Mouse (Mus musculus) heart, embryonic 11.5 days (tissue): Measurements from ENCODE around the gene Stxbp1. TPM values are rescaled to one million over a fixed set of nuclear protein-coding genes. Genes with fewer than 3 reads are reported as not detected.
A peak's percentile ranks its signal among the peaks of the same experiment; 100 is the strongest.

Experiments
- ATAC-seq: fragments of 200-750 bp; cut with Nextera tagmentation; replicated peaks from 2 replicates; pipeline ENCODE4 v1.8.0; 2017; ENCODE audit warnings: moderate library complexity; ENCODE audit not compliant: insufficient number of reproducible peaks, low FRiP score, low TSS enrichment
- H3K27ac ChIP-seq: fragments of 300-500 bp; sonication (generic); 2 replicates; pipeline ENCODE4 v1.5.1; 2014; ENCODE audit warnings: mild to moderate bottlenecking, low read depth, low read length
- H3K27me3 ChIP-seq: fragments of 300-500 bp; sonication (generic); 2 replicates; pipeline ENCODE4 v1.6.1; 2014; ENCODE audit warnings: mild to moderate bottlenecking, low read length, mixed read lengths; ENCODE audit not compliant: control insufficient read depth, insufficient read depth
- H3K36me3 ChIP-seq: fragments of 300-500 bp; sonication (generic); 2 replicates; pipeline ENCODE4 v1.6.1; 2014; ENCODE audit warnings: mild to moderate bottlenecking, low read length, moderate library complexity, mixed read lengths; ENCODE audit not compliant: control insufficient read depth, insufficient read depth
- H3K4me1 ChIP-seq: fragments of 300-500 bp; sonication (generic); 2 replicates; pipeline ENCODE4 v1.6.1; 2014; ENCODE audit warnings: low read length; ENCODE audit not compliant: control insufficient read depth, insufficient read depth
- H3K4me2 ChIP-seq: fragments of 300-500 bp; sonication (generic); 2 replicates; pipeline ENCODE4 v1.6.1; 2014; ENCODE audit warnings: mild to moderate bottlenecking, moderate library complexity
- H3K4me3 ChIP-seq: fragments of 300-500 bp; sonication (generic); 2 replicates; pipeline ENCODE4 v1.5.1; 2014; ENCODE audit warnings: low read depth, low read length
- H3K9ac ChIP-seq: fragments of 300-500 bp; sonication (generic); 2 replicates; pipeline ENCODE4 v1.6.1; 2014; ENCODE audit warnings: mild to moderate bottlenecking, low read depth, low read length, moderate library complexity
- H3K9me3 ChIP-seq: fragments of 300-500 bp; sonication (generic); replicated peaks from 2 replicates; pipeline ENCODE4 v1.6.1; 2016; ENCODE audit warnings: low read length; ENCODE audit not compliant: control insufficient read depth
- WGBS: fragments of 180-500 bp; shearing (Covaris S2); extraction: QIAGEN DNeasy Blood & Tissue Kit; methylation state at CpG from one replicate; pipeline ENCODE4 v1.1.7; 2014; ENCODE audit not compliant: insufficient replicate concordance; 5-methylcytosine and 5-hydroxymethylcytosine counted together
- polyA plus RNA-seq: library from polyadenylated mRNA; unstranded; fragments of >200 nt; fragmentation: Nextera tagmentation; extraction: Ambion mirVana; gene quantifications from 2 replicates; pipeline ENCODE4 v1.2.1, GENCODE M21; 2014

Stxbp1 gene
- polyA plus RNA-seq, 1 experiment from 2014 or later = 20.6 TPM

- whole genome bisulfite sequencing = 17% methylated on average over 5 of the region's 5 CpGs
- ATAC-seq = no peak
- H3K9ac ChIP-seq = peak overlapping the region; percentile 90
- peak overlapping the region; percentile 94 for H3K27ac ChIP-seq
- no peaks in the 10 kb centered on the region for H3K9me3 ChIP-seq
- peak overlapping the region; percentile 76 for H3K4me3 ChIP-seq
- no peaks in the 10 kb centered on the region for H3K36me3 ChIP-seq
- H3K27me3 ChIP-seq = no peaks in the 10 kb centered on the region
- H3K4me1 ChIP-seq = peaks cover 68% of the 10 kb centered on the region
- peak overlapping the region; percentile 92 for H3K4me2 ChIP-seq
These were observed 30.3 kb upstream of the Stxbp1 start for GRCm38 (mm10) chr2:32877303-32877702.

DNA sequence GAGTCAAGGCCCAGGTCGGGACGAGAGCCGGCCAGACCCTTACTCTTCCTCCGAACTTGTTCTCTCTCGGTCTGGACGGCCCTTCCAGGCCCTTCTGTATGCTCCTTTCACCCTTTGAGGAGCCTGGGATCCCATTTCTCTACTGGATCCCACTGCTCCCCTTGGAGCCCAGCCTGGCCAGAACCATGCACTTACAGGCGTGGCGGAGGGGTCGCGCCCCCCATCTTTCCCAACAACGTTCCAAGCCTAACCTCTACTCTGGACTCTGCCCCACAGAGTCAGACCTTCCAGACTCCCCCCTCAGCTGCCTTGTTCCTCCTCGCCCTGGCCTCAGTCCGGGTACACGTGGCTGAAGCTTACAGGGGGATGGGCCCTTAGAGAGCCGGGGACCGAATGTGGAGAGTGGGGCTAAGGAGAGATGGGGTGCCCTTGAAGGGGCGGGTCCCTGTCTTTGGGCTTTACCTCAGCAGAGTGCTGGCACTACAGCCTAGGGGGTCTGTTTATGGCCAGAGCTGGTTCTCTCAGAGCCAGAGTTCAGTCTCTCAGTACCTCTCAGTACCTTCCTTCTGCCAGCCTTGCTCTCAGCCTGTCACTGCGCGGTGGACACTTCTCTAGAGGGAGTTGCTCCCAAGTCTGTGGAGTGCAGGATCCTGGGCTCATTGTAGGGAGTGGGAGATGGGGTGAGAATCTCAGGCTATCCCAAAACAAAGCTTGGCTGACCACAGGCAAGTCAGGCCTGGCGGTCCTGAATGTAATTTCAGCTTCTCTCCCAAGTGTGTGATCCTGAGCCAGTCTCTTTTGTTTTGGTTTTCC is 29.7 kb upstream of the Stxbp1 start:
- no peaks in the 10 kb centered on the region for H3K27me3 ChIP-seq
- peak overlapping the region; percentile 92 for H3K4me2 ChIP-seq
- 2% methylated on average over 20 of the region's 20 CpGs for WGBS
- peaks cover 64% of the 10 kb centered on the region for H3K4me1 ChIP-seq
- ATAC-seq = no peak; the same call in 1 of the 2 replicates
- no peaks in the 10 kb centered on the region for H3K36me3 ChIP-seq
- H3K27ac ChIP-seq = peak overlapping the region; percentile 94
- H3K4me3 ChIP-seq = peak overlapping the region; percentile 76
- H3K9me3 ChIP-seq = no peaks in the 10 kb centered on the region
- H3K9ac ChIP-seq = peak overlapping the region; percentile 90

DNA sequence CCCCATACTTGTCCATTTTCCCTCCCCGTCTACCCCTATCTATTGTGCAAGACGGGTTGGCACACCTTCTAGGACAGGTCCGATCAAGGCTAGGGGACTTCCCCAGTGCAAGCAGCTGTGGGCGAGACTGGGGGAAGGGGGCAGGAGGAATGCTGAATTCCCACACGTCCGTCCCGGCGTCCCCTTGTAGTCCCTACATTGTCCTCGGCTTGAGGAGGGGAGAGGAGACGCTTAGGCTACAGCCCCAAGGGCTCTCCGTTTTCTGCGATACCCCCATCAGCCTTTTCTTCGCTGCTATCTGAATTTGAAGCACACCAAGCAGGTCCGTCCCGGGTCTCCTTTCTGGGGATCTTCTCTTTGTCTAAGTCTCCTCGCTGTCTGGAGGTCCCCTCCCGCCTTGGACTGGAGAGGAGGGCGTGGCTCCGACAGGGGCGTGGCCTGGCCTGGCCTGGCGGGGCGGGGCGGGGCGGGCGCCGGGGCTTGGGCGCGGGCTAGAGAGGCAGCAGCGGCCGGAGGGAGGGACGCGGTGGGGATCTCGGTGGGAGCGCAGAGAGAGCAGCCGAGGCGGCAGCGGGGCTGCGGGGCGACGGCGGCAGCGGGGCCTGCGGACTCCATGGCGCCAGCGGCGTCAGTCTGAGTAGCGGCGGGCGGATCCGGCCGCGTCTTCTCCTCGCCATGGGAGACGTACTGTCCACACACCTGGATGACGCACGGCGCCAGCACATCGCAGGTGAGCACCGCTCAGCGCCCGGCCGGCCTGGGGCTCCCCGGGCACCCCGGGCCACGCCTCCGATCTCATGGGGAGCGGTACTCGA is 28.8 kb upstream of the Stxbp1 start, which contains the start of gene Fam129b:
Gene Fam129b (plus strand): TSS at position 440 of the 815 bp plus-strand sequence.
- peak; percentile 85 for ATAC-seq
- Histone ChIP-seq H3K27ac (peak within 1 kb of the TSS; percentile 94), H3K36me3 (no peaks in the 10 kb centered on the region), H3K4me3 (peak within 1 kb of the TSS; percentile 76), H3K4me1 (peaks cover 56% of the 10 kb centered on the region), H3K9ac (peak within 1 kb of the TSS; percentile 90), H3K4me2 (peak within 1 kb of the TSS; percentile 92), H3K9me3 (no peaks in the 10 kb centered on the region), H3K27me3 (no peaks in the 10 kb centered on the region)
- whole genome bisulfite sequencing = under 1% methylated on average over 65 of the region's 68 CpGs

GRCm38 (mm10) chr2:32874951-32875674 is 28.1 kb upstream of the Stxbp1 start:
- peaks cover 51% of the 10 kb centered on the region for H3K4me1 ChIP-seq
- no peaks in the 10 kb centered on the region for H3K36me3 ChIP-seq
- WGBS = 12% methylated on average over 15 of the region's 15 CpGs
- H3K27me3 ChIP-seq = no peaks in the 10 kb centered on the region
- peak overlapping the region; percentile 76 for H3K4me3 ChIP-seq
- H3K9ac ChIP-seq = peak overlapping the region; percentile 90
- peak overlapping the region; percentile 94 for H3K27ac ChIP-seq
- H3K4me2 ChIP-seq = peak overlapping the region; percentile 92
- H3K9me3 ChIP-seq = no peaks in the 10 kb centered on the region
- no peak for ATAC-seq

DNA sequence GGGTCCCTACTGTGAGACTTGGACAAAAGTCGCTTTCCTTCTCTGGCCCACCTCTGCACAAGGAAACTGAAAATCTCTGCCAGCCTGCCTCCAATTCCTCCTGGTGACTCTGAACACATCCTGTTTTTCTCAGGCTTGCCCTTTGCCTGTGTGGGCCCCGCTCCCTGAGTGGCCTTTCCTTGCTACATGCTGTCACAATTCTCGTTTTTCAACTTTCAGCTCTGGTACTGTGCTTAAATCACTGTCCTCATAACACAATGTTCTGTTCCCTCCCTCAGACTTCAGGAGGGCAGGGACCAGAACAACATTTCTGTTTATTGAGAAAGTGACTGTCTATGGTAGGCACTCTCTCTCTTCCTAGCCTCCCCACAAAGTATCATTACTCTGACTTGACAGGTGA is 27.0 kb upstream of the Stxbp1 start:
- WGBS = 76% methylated on average over 3 of the region's 3 CpGs

GRCm38 (mm10) chr2:32870275-32871100 is 23.4 kb upstream of the Stxbp1 start:
- no peak overlapping the region for H3K27ac ChIP-seq
- ATAC-seq = no peak
- no peak overlapping the region for H3K4me2 ChIP-seq
- no peaks in the 10 kb centered on the region for H3K9me3 ChIP-seq
- H3K4me3 ChIP-seq = no peak overlapping the region
- no peaks in the 10 kb centered on the region for H3K27me3 ChIP-seq
- peaks cover 32% of the 10 kb centered on the region for H3K4me1 ChIP-seq
- H3K36me3 ChIP-seq = no peaks in the 10 kb centered on the region
- no peak overlapping the region for H3K9ac ChIP-seq
- 53% methylated on average over 8 of the region's 8 CpGs for WGBS

More for the DNA sequence above, 27.0 kb upstream of the Stxbp1 start:
- Histone ChIP-seq H3K4me3 (no peak overlapping the region), H3K36me3 (no peaks in the 10 kb centered on the region), H3K4me1 (peaks cover 47% of the 10 kb centered on the region), H3K9me3 (no peaks in the 10 kb centered on the region), H3K27me3 (no peaks in the 10 kb centered on the region), H3K9ac (no peak overlapping the region; the same call in 1 of the 2 replicates), H3K27ac (no peak overlapping the region), H3K4me2 (peak overlapping the region; percentile 92; the same call in 1 of the 2 replicates)
- ATAC-seq = no peak

GRCm38 (mm10) chr2:32869721-32870274 is 22.8 kb upstream of the Stxbp1 start:
- Histone ChIP-seq H3K9ac (no peak overlapping the region), H3K4me2 (no peak overlapping the region), H3K9me3 (no peaks in the 10 kb centered on the region), H3K4me1 (peaks cover 28% of the 10 kb centered on the region), H3K27me3 (no peaks in the 10 kb centered on the region), H3K4me3 (no peak overlapping the region), H3K27ac (no peak overlapping the region), H3K36me3 (no peaks in the 10 kb centered on the region)
- no peak for ATAC-seq
- WGBS = 65% methylated on average over 6 of the region's 6 CpGs
